Mouse (Mus musculus): ENCODE measurements around the gene Gm27027. TPM values are rescaled to one million over a fixed set of nuclear protein-coding genes. Genes with fewer than 3 reads are reported as not detected.
A peak's percentile ranks its signal among the peaks of the same experiment; 100 is the strongest.

Gm27027 gene
- polyA plus RNA-seq, 1 experiment from 2014 or later = not detected

DNA sequence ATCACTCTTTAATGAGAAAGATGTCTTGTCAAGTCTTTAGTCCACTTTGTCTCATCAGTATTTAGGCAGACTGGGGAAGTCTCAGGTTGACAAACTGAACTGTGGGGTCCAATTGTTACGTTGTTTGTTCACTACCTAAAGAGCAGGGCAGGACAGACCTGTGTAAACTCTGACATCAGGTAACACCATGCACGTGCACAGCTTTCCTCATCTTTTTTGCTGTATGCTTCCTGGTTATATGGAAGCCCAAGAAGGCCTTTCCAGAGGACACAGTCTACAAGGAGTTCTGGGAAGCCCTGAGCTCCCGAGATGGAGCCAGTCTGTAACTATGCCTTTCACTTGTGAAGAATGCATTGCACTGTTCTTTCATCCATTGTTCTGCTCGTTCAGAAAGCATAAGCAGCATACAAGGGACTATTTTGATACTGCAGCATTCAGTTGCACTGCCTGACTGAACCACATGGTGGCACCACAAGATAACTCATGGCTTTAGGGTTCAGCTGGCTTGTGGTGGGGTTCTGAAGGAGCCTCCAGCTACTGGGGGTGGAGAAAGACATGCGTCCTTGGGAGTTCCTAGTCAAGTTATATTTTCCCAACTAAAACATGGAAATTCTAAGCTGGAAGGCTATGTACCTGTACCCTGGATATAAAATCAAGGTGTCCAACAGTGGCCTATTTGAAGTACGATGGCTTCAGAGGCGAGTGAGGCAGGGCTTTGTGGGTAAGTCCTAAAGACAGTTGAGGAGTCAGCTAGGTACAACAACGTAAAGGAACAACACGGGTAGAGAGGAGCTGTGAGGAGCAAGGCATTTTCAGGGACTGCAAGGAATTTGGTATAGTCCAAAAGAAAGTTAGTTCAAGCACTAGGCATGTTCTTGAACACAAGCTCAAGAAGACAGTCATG is 39.5 kb upstream of the Gm27027 start:
- WGBS = 65% methylated on average over 9 of the region's 9 CpGs
- no peaks in the 10 kb centered on the region for H3K4me1 ChIP-seq (replicated peaks; ENCODE audit: control insufficient read depth, insufficient read depth)
- TF ChIP-seq CTCF (IDR thresholded peaks at IDR 0.05; ENCODE audit: low read depth) = peak; percentile 96
- TF ChIP-seq EP300 (optimal IDR thresholded peaks at IDR 0.05) = no peak
- ATAC-seq (ENCODE audit: low FRiP score, low TSS enrichment) (peak; percentile 47; the same call in 1 of the 2 replicates), DNase-seq (ENCODE audit: low spot score) (peak; percentile 74)
- H3K4me2 ChIP-seq (replicated peaks; ENCODE audit: low read depth) = no peak overlapping the region
- no peaks in the 10 kb centered on the region for H3K9me3 ChIP-seq (ENCODE audit: control insufficient read depth, low read length)
- H3K4me3 ChIP-seq (ENCODE audit: low read depth, low read length) = no peak overlapping the region
- H3K9ac ChIP-seq (ENCODE audit: low read length) = no peak overlapping the region
- no peak overlapping the region for H3K27ac ChIP-seq (replicated peaks)
- H3K27me3 ChIP-seq (ENCODE audit: control insufficient read depth, insufficient read depth, low read length) = no peaks in the 10 kb centered on the region
- peaks cover 2% of the 10 kb centered on the region; the same call in 1 of the 2 replicates for H3K36me3 ChIP-seq (ENCODE audit: control insufficient read depth, insufficient read depth, low read length)

DNA sequence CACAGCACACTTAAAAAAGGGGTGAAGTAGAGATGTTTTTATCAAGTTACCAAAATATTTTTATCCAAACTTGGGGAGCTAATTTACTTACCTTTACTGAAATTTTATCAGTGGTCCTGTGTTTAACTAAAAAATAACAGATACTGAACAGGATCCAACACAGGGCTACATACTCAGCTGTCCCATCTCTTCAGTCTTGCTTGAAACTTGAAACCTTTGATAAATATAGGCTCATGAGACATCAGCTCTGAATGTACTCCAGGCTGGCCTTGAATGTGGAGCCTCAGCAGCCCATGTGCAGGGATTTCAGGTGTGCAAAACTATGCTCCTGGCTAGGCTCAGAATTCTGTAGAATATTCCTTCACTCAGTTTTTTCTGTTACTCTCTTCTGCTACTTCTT is 34.4 kb upstream of the Gm27027 start:
- no peak overlapping the region for H3K27ac ChIP-seq (replicated peaks)
- H3K9ac ChIP-seq (ENCODE audit: low read length) = no peak overlapping the region
- H3K4me3 ChIP-seq (ENCODE audit: low read depth, low read length) = no peak overlapping the region
- no peak for ATAC-seq (ENCODE audit: low FRiP score, low TSS enrichment)
- no peak for TF ChIP-seq CTCF (IDR thresholded peaks at IDR 0.05; ENCODE audit: low read depth)
- TF ChIP-seq EP300 (optimal IDR thresholded peaks at IDR 0.05) = no peak
- DNase-seq (ENCODE audit: low spot score) = no peak
- H3K4me1 ChIP-seq (replicated peaks; ENCODE audit: control insufficient read depth, insufficient read depth) = no peaks in the 10 kb centered on the region
- H3K36me3 ChIP-seq (ENCODE audit: control insufficient read depth, insufficient read depth, low read length) = peaks cover 2% of the 10 kb centered on the region; the same call in 1 of the 2 replicates
- no peak overlapping the region for H3K4me2 ChIP-seq (replicated peaks; ENCODE audit: low read depth)
- H3K9me3 ChIP-seq (ENCODE audit: control insufficient read depth, low read length) = no peaks in the 10 kb centered on the region
- H3K27me3 ChIP-seq (ENCODE audit: control insufficient read depth, insufficient read depth, low read length) = no peaks in the 10 kb centered on the region

DNA sequence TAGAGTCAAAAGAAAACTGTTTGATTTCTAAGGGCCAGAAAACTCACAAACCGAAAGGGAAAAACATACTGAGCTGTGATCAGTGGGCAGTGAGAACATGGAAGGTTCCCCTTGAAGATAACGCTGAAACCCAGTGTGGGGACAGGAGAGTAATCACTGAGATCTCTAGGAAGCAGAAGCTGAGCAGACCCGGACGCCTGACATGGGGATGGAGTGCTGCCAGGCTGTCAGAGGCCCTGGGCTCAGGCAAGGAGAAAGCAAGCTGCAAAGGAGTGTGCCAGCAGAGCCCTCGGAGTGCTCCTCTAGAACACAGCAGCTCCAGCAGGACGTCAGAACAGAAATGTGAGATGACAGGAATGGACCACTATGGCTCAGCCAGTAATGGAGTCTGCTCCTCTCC is 28.5 kb upstream of the Gm27027 start:
- TF ChIP-seq CTCF (IDR thresholded peaks at IDR 0.05; ENCODE audit: low read depth) (no peak), EP300 (optimal IDR thresholded peaks at IDR 0.05) (no peak)
- Histone ChIP-seq H3K4me3 (ENCODE audit: low read depth, low read length) (no peak overlapping the region), H3K4me2 (replicated peaks; ENCODE audit: low read depth) (no peak overlapping the region), H3K27ac (replicated peaks) (no peak overlapping the region), H3K9me3 (ENCODE audit: control insufficient read depth, low read length) (no peaks in the 10 kb centered on the region), H3K36me3 (ENCODE audit: control insufficient read depth, insufficient read depth, low read length) (no peaks in the 10 kb centered on the region), H3K9ac (ENCODE audit: low read length) (no peak overlapping the region), H3K4me1 (replicated peaks; ENCODE audit: control insufficient read depth, insufficient read depth) (no peaks in the 10 kb centered on the region), H3K27me3 (ENCODE audit: control insufficient read depth, insufficient read depth, low read length) (no peaks in the 10 kb centered on the region)
- no peak for ATAC-seq (ENCODE audit: low FRiP score, low TSS enrichment)
- WGBS = 54% methylated on average over 6 of the region's 6 CpGs
- DNase-seq (ENCODE audit: low spot score) = no peak

DNA sequence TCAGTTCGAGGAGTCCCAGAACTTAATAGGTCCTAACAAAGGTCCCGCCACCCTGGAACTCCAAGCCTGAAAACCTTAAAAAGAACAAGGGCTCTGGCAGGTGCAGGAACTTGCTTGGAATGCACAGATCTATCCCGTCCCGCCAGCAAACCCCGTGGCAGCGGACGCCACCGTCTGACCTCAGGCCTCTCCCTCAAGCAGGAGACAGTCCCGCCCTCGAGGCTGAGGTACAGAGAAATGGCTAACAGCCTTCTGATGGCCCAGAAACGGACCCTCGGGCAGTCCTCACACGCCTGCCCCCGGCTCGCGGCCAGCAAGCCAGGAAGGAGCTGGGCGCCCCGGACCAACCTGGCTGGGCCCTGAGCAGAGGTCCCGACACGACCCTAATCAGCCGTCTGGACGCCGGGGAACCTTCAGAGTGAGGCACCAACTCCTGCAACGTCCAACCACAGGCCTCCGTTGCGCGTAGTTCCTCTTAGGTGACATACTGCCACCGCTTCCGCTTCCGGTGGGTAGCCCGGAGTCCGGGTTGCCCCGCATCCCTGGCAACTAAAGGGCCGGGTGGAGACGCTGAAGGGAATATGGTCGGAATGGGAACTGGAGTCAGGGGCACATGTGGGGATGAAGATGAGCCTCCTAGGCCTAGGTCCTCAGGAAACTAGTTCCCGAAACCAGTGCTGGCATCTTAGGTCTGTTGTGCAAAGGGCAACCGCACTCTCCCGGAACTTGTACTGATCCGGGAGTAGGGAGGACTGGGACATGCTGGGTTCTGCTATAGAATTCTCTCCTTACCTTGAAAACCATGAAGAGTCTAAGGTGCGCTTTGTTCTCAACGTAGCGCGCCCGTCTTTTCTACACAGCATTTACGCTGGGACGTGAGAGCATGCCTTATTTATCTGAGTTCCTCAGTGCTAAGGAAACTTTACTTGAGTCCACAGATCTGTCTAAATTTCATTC is 14.5 kb upstream of the Gm27027 start, which contains the start of gene Alkbh3:
Alkbh3 (minus strand) TSS at position 473 of the 957 bp plus-strand sequence.
- H3K4me1 ChIP-seq (replicated peaks; ENCODE audit: control insufficient read depth, insufficient read depth) = peaks cover 3% of the 10 kb centered on the region; the same call in 1 of the 2 replicates
- ATAC-seq (ENCODE audit: low FRiP score, low TSS enrichment) (peak; percentile 100), DNase-seq (ENCODE audit: low spot score) (peak; percentile 92)
- WGBS = 5% methylated on average over 47 of the region's 47 CpGs
- no peak for TF ChIP-seq EP300 (optimal IDR thresholded peaks at IDR 0.05)
- TF ChIP-seq CTCF (IDR thresholded peaks at IDR 0.05; ENCODE audit: low read depth) = no peak
- H3K27me3 ChIP-seq (ENCODE audit: control insufficient read depth, insufficient read depth, low read length) = no peaks in the 10 kb centered on the region
- no peaks in the 10 kb centered on the region for H3K9me3 ChIP-seq (ENCODE audit: control insufficient read depth, low read length)
- H3K27ac ChIP-seq (replicated peaks) = peak within 1 kb of the TSS; percentile 69; the same call in 1 of the 2 replicates
- H3K4me2 ChIP-seq (replicated peaks; ENCODE audit: low read depth) = peak within 1 kb of the TSS; percentile 56
- H3K9ac ChIP-seq (ENCODE audit: low read length) = peak within 1 kb of the TSS; percentile 91
- no peaks in the 10 kb centered on the region for H3K36me3 ChIP-seq (ENCODE audit: control insufficient read depth, insufficient read depth, low read length)
- peak within 1 kb of the TSS; percentile 81 for H3K4me3 ChIP-seq (ENCODE audit: low read depth, low read length)

DNA sequence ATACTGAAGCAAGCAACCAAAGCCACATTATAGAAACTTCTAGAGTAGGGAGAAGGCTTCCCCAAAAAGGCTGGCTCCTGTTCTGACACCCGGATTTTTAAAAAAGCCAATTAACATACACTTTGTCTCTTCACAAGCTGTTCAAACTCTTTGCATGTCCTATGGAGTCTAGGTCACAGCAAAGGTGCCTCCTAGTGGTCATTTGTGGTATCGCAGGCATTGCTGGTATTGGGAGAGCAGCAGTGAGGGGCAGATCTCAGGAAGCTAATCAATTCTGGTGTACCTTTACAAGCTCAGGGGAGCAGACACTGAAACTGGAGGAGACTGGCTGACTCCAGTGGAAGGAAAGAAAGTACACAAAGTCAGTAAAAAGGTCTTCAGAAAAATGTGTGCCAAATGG is 6.2 kb upstream of the Gm27027 start:
- whole genome bisulfite sequencing = 4% methylated on average over 2 of the region's 2 CpGs
- H3K9ac ChIP-seq (ENCODE audit: low read length) = no peak overlapping the region
- H3K4me1 ChIP-seq (replicated peaks; ENCODE audit: control insufficient read depth, insufficient read depth) = no peaks in the 10 kb centered on the region
- H3K27me3 ChIP-seq (ENCODE audit: control insufficient read depth, insufficient read depth, low read length) = no peaks in the 10 kb centered on the region
- no peaks in the 10 kb centered on the region for H3K9me3 ChIP-seq (ENCODE audit: control insufficient read depth, low read length)
- no peak overlapping the region for H3K4me2 ChIP-seq (replicated peaks; ENCODE audit: low read depth)
- no peak overlapping the region for H3K27ac ChIP-seq (replicated peaks)
- no peak overlapping the region for H3K4me3 ChIP-seq (ENCODE audit: low read depth, low read length)
- H3K36me3 ChIP-seq (ENCODE audit: control insufficient read depth, insufficient read depth, low read length) = peaks cover 18% of the 10 kb centered on the region
- TF ChIP-seq CTCF (IDR thresholded peaks at IDR 0.05; ENCODE audit: low read depth) = peak; percentile 98
- no peak for TF ChIP-seq EP300 (optimal IDR thresholded peaks at IDR 0.05)
- peak; percentile 68; the same call in 1 of the 2 replicates for ATAC-seq (ENCODE audit: low FRiP score, low TSS enrichment)
- peak; percentile 81 for DNase-seq (ENCODE audit: low spot score)

Data from stomach, postnatal 0 days (tissue).